In the genomic region with DNA sequence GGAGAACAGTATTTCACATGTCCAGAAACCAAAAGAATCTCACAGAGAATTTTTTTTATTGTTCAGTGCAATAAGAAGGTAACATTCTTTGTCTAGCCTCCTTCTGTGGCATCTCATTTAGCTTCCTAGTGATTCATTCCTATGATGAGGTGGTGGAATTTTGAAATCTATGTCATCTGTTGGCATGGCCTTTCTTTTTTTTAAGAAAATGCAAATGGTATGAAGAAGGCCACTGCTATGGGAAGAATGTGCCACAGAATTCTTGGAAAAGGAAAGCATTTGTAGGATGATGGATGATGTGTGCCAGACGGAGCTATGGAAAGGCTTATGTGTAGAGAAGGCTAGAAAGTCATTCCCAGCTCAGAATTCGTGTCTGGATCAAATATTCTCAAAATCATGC, we compare ENCODE assay signal across 28 mouse cellular contexts. TPM values are rescaled to one million over a fixed set of nuclear protein-coding genes. Genes with fewer than 3 reads are reported as not detected.
A peak's percentile ranks its signal among the peaks of the same experiment; 100 is the strongest.
DNase-seq lines count a peak whose midpoint lies in the region; ATAC-seq and TF ChIP-seq lines count a peak whose summit lies in the region.
"Had no signal": no experiment of that assay in that cellular context is flagged by ENCODE, and none has a peak within 500 bp of the region (broad histone marks: within the 10 kb centered on the region; RNA-seq: fewer than 3 reads in every experiment).

No protein-coding gene starts in this region.

- WGBS in midbrain, embryonic 11.5 days, result 74% methylated on average over 2 of the region's 2 CpGs
- WGBS in midbrain, embryonic 15.5 days, result 72% methylated on average over 2 of the region's 2 CpGs

- H3K9me3 ChIP-seq in midbrain, embryonic 11.5 days (ENCODE audit: control insufficient read depth, low read length), result no peaks in the 10 kb centered on the region
- no peaks in the 10 kb centered on the region for H3K9me3 ChIP-seq in midbrain, embryonic 15.5 days
- H3K9me3 ChIP-seq: embryonic facial prominence, embryonic 13.5 days; forebrain, embryonic 10.5 days; G1E; heart, embryonic 10.5 days; heart, embryonic 15.5 days; hindbrain, embryonic 10.5 days; hindbrain, embryonic 15.5 days had no signal

- DNase-seq in midbrain, embryonic 11.5 days (ENCODE audit: low spot score, missing footprints), result peak; percentile 23
- peak; percentile 92 for DNase-seq in Muller cell, postnatal 12 days (ENCODE audit: inconsistent ontology term)
- no peak for DNase-seq in cerebellum, postnatal 36 days
- DNase-seq in layer of hippocampus, postnatal 36 days, result no peak
- no peak for DNase-seq in heart, postnatal 36 days
- DNase-seq: adrenal gland, adult 2 months; adrenal gland, postnatal 36 days; B cell, adult 2 months; cerebellum, adult 11 months; cerebellum, adult 8-10 months; cerebellum, postnatal 14 days; gastrocnemius, postnatal 10 days; heart, adult 18-20 months; heart, postnatal 14 days had no signal

- H3K4me3 ChIP-seq in midbrain, embryonic 11.5 days (ENCODE audit: low read depth, low read length), result no peak overlapping the region
- no peak overlapping the region for H3K4me3 ChIP-seq in midbrain, embryonic 15.5 days
- no peak overlapping the region for H3K4me3 ChIP-seq in cortical plate, adult 2 months (ENCODE audit: insufficient read depth, low read length)
- H3K4me3 ChIP-seq: embryonic facial prominence, embryonic 13.5 days; forebrain, embryonic 10.5 days; heart, embryonic 10.5 days; heart, embryonic 15.5 days; hindbrain, embryonic 10.5 days; hindbrain, embryonic 15.5 days had no signal

- no peak overlapping the region for H3K9ac ChIP-seq in midbrain, embryonic 11.5 days (ENCODE audit: low read length)
- H3K9ac ChIP-seq in midbrain, embryonic 15.5 days, result no peak overlapping the region
- H3K9ac ChIP-seq: embryonic facial prominence, embryonic 13.5 days; heart, embryonic 15.5 days; hindbrain, embryonic 15.5 days had no signal

- H3K27ac ChIP-seq in midbrain, embryonic 11.5 days (ENCODE audit: low read depth, low read length), result no peak overlapping the region
- no peak overlapping the region for H3K27ac ChIP-seq in midbrain, embryonic 15.5 days
- peak overlapping the region; percentile 56; the same call in 1 of the 2 replicates for H3K27ac ChIP-seq in cortical plate, adult 2 months (ENCODE audit: insufficient read depth, low read length)
- H3K27ac ChIP-seq: embryonic facial prominence, embryonic 13.5 days; forebrain, embryonic 10.5 days; heart, embryonic 10.5 days; heart, embryonic 15.5 days; hindbrain, embryonic 10.5 days; hindbrain, embryonic 15.5 days had no signal

- TF ChIP-seq POLR2A in cortical plate, adult 2 months (IDR thresholded peaks at IDR 0.05; ENCODE audit: extremely low read depth, insufficient read depth, low read length), result no peak

- ATAC-seq in midbrain, embryonic 11.5 days (ENCODE audit: low FRiP score), result no peak
- no peak for ATAC-seq in midbrain, embryonic 15.5 days (replicated peaks)
- ATAC-seq: CD4-positive, CD25-positive, alpha-beta regulatory T cell, adult 4 months; forebrain, embryonic 14.5 days; intestine, embryonic 16.5 days had no signal

- intact Hi-C loops in heart, postnatal 36 days (cut with DNase I), result no loop called here

- H3K27me3 ChIP-seq in midbrain, embryonic 11.5 days (ENCODE audit: control insufficient read depth, insufficient read depth, low read length), result no peaks in the 10 kb centered on the region
- H3K27me3 ChIP-seq in midbrain, embryonic 15.5 days (replicated peaks), result no peaks in the 10 kb centered on the region
- H3K27me3 ChIP-seq: embryonic facial prominence, embryonic 13.5 days; heart, embryonic 15.5 days; hindbrain, embryonic 15.5 days had no signal

- no peak overlapping the region for H3K4me2 ChIP-seq in midbrain, embryonic 11.5 days
- no peak overlapping the region for H3K4me2 ChIP-seq in midbrain, embryonic 15.5 days
- H3K4me2 ChIP-seq: embryonic facial prominence, embryonic 13.5 days; heart, embryonic 15.5 days; hindbrain, embryonic 15.5 days had no signal

- H3K4me1 ChIP-seq in midbrain, embryonic 11.5 days (ENCODE audit: control insufficient read depth, insufficient read depth, low read length), result no peaks in the 10 kb centered on the region
- no peaks in the 10 kb centered on the region for H3K4me1 ChIP-seq in midbrain, embryonic 15.5 days
- H3K4me1 ChIP-seq in cortical plate, adult 2 months (ENCODE audit: control insufficient read depth, insufficient read depth, low read length), result peaks cover 1% of the 10 kb centered on the region; the same call in 1 of the 2 replicates
- H3K4me1 ChIP-seq: embryonic facial prominence, embryonic 13.5 days; forebrain, embryonic 10.5 days; heart, embryonic 10.5 days; heart, embryonic 15.5 days; hindbrain, embryonic 10.5 days; hindbrain, embryonic 15.5 days had no signal

- TF ChIP-seq CTCF in cortical plate, adult 2 months (IDR thresholded peaks at IDR 0.05; ENCODE audit: extremely low read depth, insufficient read depth, low read length), result no peak

- H3K36me3 ChIP-seq in midbrain, embryonic 11.5 days (ENCODE audit: control insufficient read depth, insufficient read depth, low read length), result no peaks in the 10 kb centered on the region
- no peaks in the 10 kb centered on the region for H3K36me3 ChIP-seq in midbrain, embryonic 15.5 days (replicated peaks)
- H3K36me3 ChIP-seq: embryonic facial prominence, embryonic 13.5 days; forebrain, embryonic 10.5 days; G1E; heart, embryonic 10.5 days; heart, embryonic 15.5 days; hindbrain, embryonic 10.5 days; hindbrain, embryonic 15.5 days had no signal

RNA-seq across cellular contexts. Expression of gene Sntn, which starts 19.8 kb away (rescaled TPM):
- polyA plus RNA-seq in midbrain, embryonic 11.5 days (2014; fragmentation: Nextera tagmentation; extraction: Ambion mirVana), result not detected in 2 replicates
- polyA plus RNA-seq in midbrain, embryonic 15.5 days (2015; fragmentation: Nextera tagmentation; extraction: Ambion mirVana), result not detected in 2 replicates
- 0.19 and 0.77 TPM in 2 replicates for polyA plus RNA-seq in cortical plate, adult 2 months (2012; rRNA removed)
- under 1 TPM in 1 of 2 experiments, not detected in 1; 0.83 TPM for total RNA-seq in layer of hippocampus, postnatal 36 days (2021)
- total RNA-seq in heart, postnatal 36 days (2021), result not detected
- total RNA-seq: adrenal gland, adult 2 months; adrenal gland, postnatal 36 days; G1E; gastrocnemius, postnatal 10 days; gastrocnemius, postnatal 4 days; heart, adult 18-20 months; heart, postnatal 14 days had no signal
- polyA plus RNA-seq: adrenal gland, adult 2 months; brain, embryonic 14.5 days; CD4-positive, CD25-positive, alpha-beta regulatory T cell, adult 4 months; embryonic facial prominence, embryonic 13.5 days; forebrain, embryonic 10.5 days; forebrain, embryonic 14.5 days; G1E; heart, embryonic 10.5 days; heart, embryonic 15.5 days; hindbrain, embryonic 10.5 days; hindbrain, embryonic 15.5 days; intestine, embryonic 16.5 days had no signal

Comparison
In these comparisons a context has a peak if more than half of its experiments do, and no peak if none do; other contexts are left out.
1. DNase-seq: peak in midbrain, embryonic 11.5 days (single experiment) and Muller cell, postnatal 12 days (single experiment); none in cerebellum, postnatal 36 days (0 of 2), layer of hippocampus, postnatal 36 days (0 of 2) and heart, postnatal 36 days (0 of 2).